Mouse (Mus musculus) liver, adult 2 months (tissue): ENCODE data around the gene Atat1. TPM values are rescaled to one million over a fixed set of nuclear protein-coding genes. Genes with fewer than 3 reads are reported as not detected.
"Not testable (repeated sequence)": the region's sequence is repeated elsewhere in the genome, so short reads cannot be mapped to it uniquely, and the experiment has no call there.

Source experiments
- DNase-seq: peaks from one replicate; pipeline ENCODE4 v3.0.0-alpha.2; 2011; ENCODE audit warnings: low read depth, low spot score; ENCODE audit errors: extremely low read depth
- H3K27ac ChIP-seq: fragments of 200-500 bp; replicated peaks from 2 replicates; pipeline ENCODE4 v1.5.1; 2012; ENCODE audit warnings: low read depth, mild to moderate bottlenecking, control low read depth, inconsistent platforms, low read length; ENCODE audit not compliant: insufficient read depth
- H3K27me3 ChIP-seq: fragments of 200-500 bp; 2 replicates; pipeline ENCODE4 v1.6.1; 2012; ENCODE audit warnings: mild to moderate bottlenecking, moderate library complexity, low read length, inconsistent platforms; ENCODE audit not compliant: control insufficient read depth, insufficient read depth
- H3K36me3 ChIP-seq: fragments of 200-500 bp; 2 replicates; pipeline ENCODE4 v1.6.1; 2012; ENCODE audit warnings: low read length, inconsistent platforms; ENCODE audit not compliant: control insufficient read depth, insufficient read depth
- H3K4me1 ChIP-seq: fragments of 200-500 bp; 2 replicates; pipeline ENCODE4 v1.6.1; 2011; ENCODE audit warnings: low read length; ENCODE audit not compliant: control insufficient read depth, insufficient read depth
- H3K4me3 ChIP-seq: fragments of 200-500 bp; 2 replicates; pipeline ENCODE4 v1.5.1; 2011; ENCODE audit warnings: low read depth, mild to moderate bottlenecking, control low read depth, low read length, moderate library complexity; ENCODE audit not compliant: insufficient read depth
- H3K79me2 ChIP-seq: fragments of 200-500 bp; 2 replicates; pipeline ENCODE4 v1.6.1; 2012; ENCODE audit warnings: inconsistent platforms, mild to moderate bottlenecking, low read length, moderate library complexity; ENCODE audit not compliant: control insufficient read depth, insufficient read depth
- H3K9ac ChIP-seq: fragments of 200-500 bp; 2 replicates; pipeline ENCODE4 v1.6.1; 2012; ENCODE audit warnings: low read depth, mild to moderate bottlenecking, control low read depth, inconsistent platforms, low read length
- CTCF ChIP-seq: fragments of 200-500 bp; IDR thresholded peaks from 2 replicates; pipeline ENCODE4 v1.5.1; 2011; ENCODE audit warnings: low read depth, low read length, control low read depth
- POLR2A ChIP-seq: fragments of 200-500 bp; IDR thresholded peaks from 2 replicates; pipeline ENCODE4 v1.6.1; 2011; ENCODE audit warnings: low read length, control low read depth; ENCODE audit not compliant: insufficient read depth; ENCODE audit errors: extremely low read depth
- WGBS: fragments of 180-500 bp; shearing (Covaris S2); methylation state at CpG from one replicate; pipeline ENCODE4 v1.1.7; 2018; 5-methylcytosine and 5-hydroxymethylcytosine counted together
- polyA plus RNA-seq: library from polyadenylated mRNA; depleted of rRNA; stranded (reverse); fragments of >200 nt; gene quantifications from 2 replicates; pipeline ENCODE4 v1.2.3, GENCODE M21; 2012
- total RNA-seq: library from RNA; depleted of rRNA; stranded (reverse); fragments of >200 nt; gene quantifications from 2 replicates; pipeline ENCODE4 v1.2.3, GENCODE M21; 2014

Atat1 gene
- total and polyA plus RNA-seq, 2 experiments: 12.1 to 47.5 TPM

DNA sequence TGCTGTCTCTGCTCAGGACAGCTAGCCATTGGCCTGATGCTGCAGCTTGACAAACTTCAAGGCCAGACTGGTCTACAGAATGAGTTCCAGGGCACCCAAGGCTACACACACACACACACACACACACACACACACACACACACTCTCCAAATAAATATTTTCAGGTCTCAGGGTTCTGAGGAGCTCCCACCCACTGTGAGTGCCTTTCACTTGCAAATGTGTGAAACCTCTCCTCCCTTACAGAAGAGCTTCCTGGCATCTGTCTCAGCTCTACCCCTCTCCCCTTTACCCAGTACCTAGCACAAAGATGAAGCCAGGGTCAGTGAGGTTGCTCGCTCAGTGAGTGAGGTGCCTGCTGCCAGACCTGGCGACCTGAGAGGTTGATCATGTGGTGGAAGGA, 29.2 kb upstream of the Atat1 start:
- no peak overlapping the region for H3K27ac ChIP-seq
- no peak for TF ChIP-seq POLR2A
- no peak for TF ChIP-seq CTCF
- H3K4me3 ChIP-seq: no peak overlapping the region

DNA sequence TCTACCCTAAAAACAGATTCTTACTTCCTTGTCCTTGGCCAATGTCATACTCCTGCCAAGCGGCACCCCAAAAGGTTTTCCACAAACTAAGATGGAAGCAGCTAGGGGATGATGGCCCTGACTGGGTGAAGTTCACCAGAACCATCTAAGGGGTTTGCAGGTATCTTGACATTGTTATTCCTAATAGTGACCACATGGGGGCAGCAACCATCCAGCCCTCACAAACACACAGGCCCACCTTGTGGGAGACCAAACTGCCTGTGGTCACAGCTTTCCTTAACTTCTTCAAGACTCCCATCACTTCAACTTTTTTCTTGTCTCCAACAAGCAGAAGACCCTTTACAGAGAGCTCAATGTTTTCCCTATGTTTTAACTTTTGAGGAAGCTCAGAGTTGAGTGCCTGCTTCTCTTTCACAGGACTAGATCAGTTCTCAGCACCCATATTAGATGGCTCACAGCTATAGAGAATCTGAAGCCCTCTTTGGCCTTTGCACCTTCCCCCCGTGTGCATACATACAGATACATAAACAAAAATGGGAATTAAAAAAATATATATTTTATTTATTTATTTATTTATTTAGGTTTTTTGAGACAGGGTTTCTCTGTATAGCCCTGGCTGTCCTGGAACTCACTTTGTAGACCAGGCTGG, 27.9 kb upstream of the Atat1 start:
- no peaks in the 10 kb centered on the region for H3K36me3 ChIP-seq
- H3K27ac ChIP-seq: no peak overlapping the region
- H3K4me1 ChIP-seq: no peaks in the 10 kb centered on the region
- H3K79me2 ChIP-seq: no peaks in the 10 kb centered on the region
- H3K9ac ChIP-seq: no peak overlapping the region
- TF ChIP-seq CTCF: peak; percentile 88
- no peak for TF ChIP-seq POLR2A
- no peaks in the 10 kb centered on the region for H3K27me3 ChIP-seq
- no peak overlapping the region for H3K4me3 ChIP-seq
- 18% methylated on average over 2 of the region's 2 CpGs for WGBS
- peak; percentile 57 for DNase-seq

More for the DNA sequence above, 29.2 kb upstream of the Atat1 start:
- DNase-seq: no peak
- Histone ChIP-seq H3K79me2 (no peaks in the 10 kb centered on the region), H3K27me3 (no peaks in the 10 kb centered on the region), H3K4me1 (no peaks in the 10 kb centered on the region), H3K9ac (no peak overlapping the region), H3K36me3 (no peaks in the 10 kb centered on the region)
- 66% methylated on average over 2 of the region's 2 CpGs for WGBS

DNA sequence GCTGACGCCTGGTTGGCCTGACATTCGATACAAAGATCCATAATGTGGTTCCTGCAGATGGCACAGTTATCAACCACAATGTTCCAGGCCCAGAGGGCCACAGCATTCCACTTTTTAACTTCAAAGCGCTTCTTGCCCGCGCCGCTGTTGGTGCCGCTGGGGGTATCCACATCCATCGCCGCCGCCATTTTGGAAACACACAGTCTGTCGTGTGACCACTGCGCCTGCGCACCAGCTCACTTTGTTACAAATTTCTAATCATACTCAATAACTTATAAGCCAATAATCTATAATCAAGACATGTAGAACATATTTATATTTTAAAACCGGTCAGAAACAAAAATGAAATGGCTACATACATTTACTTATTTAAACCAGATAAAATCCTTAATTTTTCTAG, 25.9 kb upstream of the Atat1 start:
- not testable (repeated sequence) for H3K4me1 ChIP-seq, H3K27ac ChIP-seq, H3K36me3 ChIP-seq, H3K9ac ChIP-seq, H3K4me3 ChIP-seq, H3K27me3 ChIP-seq, DNase-seq, H3K79me2 ChIP-seq
- 86% methylated on average over 14 of the region's 14 CpGs for WGBS

DNA sequence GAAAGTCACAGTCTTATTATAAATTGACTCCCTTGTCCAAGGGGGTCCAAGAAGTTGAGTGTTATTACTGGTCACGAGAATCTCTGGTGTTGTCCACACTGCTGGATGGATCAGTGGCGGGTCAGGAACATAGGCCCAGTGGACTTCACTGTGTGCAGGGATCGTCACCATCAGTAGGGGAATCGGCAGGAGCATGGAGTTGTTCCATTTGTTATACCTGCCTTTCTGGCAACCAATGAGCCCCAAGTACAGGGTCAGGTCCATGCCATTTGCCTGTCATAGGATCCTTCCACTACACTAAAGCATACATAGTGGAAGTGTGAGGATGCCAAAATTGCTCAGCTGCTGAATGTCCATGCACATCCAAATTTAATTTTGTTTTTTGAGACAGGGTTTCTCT, 22.7 kb upstream of the Atat1 start:
- no peaks in the 10 kb centered on the region for H3K79me2 ChIP-seq
- DNase-seq: peak; percentile 41
- no peak overlapping the region for H3K9ac ChIP-seq
- H3K36me3 ChIP-seq: peaks cover 25% of the 10 kb centered on the region
- H3K27me3 ChIP-seq: no peaks in the 10 kb centered on the region
- H3K27ac ChIP-seq: no peak overlapping the region
- TF ChIP-seq CTCF (no peak), POLR2A (no peak)
- no peak overlapping the region for H3K4me3 ChIP-seq
- no peaks in the 10 kb centered on the region for H3K4me1 ChIP-seq
- WGBS: 80% methylated on average over 4 of the region's 4 CpGs

DNA sequence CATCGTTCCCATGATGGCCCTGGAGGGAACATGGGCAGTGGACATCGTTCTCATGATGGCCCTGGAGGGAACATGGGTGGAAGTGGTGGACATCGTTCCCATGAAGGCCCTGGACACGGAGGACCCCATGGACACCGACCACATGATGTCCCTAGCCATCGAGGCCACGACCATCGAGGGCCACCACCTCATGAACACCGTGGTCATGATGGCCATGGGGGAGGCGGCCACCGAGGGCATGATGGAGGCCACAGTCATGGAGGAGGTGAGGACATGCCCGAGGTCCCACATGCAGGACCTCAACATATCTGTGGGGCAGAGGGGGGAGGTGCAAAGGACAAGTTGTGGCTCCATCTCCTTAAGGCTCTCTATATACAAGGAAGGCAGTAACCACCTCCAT, 20.8 kb upstream of the Atat1 start:
- no peaks in the 10 kb centered on the region for H3K79me2 ChIP-seq
- TF ChIP-seq CTCF (no peak), POLR2A (no peak)
- WGBS: 92% methylated on average over 12 of the region's 12 CpGs
- H3K27me3 ChIP-seq: no peaks in the 10 kb centered on the region
- DNase-seq: no peak
- H3K36me3 ChIP-seq: peaks cover 40% of the 10 kb centered on the region
- H3K4me3 ChIP-seq: no peak overlapping the region
- no peak overlapping the region for H3K9ac ChIP-seq
- H3K27ac ChIP-seq: no peak overlapping the region
- H3K4me1 ChIP-seq: no peaks in the 10 kb centered on the region

DNA sequence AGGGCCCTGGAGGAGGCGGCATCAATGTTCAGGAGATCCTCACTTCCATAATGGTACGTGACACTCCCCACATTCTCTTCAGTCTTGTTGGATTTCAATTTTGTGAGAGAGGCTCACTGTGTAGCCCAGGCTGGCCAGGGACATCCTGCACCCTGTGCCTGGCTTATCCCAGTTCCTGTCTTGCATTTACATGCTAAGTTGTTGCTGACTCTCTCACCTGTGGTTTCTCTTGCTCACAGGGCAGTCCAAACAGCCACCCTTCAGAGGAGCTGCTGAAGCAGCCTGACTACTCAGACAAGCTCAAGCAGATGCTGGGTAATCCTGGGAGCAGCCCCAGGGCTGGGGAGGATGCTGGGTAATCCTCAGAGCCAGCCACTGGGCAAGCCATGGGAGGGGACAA, 19.7 kb upstream of the Atat1 start:
- Histone ChIP-seq H3K27ac (no peak overlapping the region), H3K36me3 (peaks cover 50% of the 10 kb centered on the region), H3K27me3 (no peaks in the 10 kb centered on the region), H3K4me3 (no peak overlapping the region), H3K79me2 (no peaks in the 10 kb centered on the region), H3K9ac (no peak overlapping the region), H3K4me1 (no peaks in the 10 kb centered on the region)
- TF ChIP-seq CTCF (no peak), POLR2A (no peak)
- DNase-seq: peak; percentile 3
- 96% methylated on average over 2 of the region's 2 CpGs for whole genome bisulfite sequencing
